Mouse (Mus musculus) liver, postnatal 0 days (tissue): ENCODE results near the gene Psip1. TPM values are rescaled to one million over a fixed set of nuclear protein-coding genes. Genes with fewer than 3 reads are reported as not detected.
"Not testable (repeated sequence)": the region's sequence is repeated elsewhere in the genome, so short reads cannot be mapped to it uniquely, and the experiment has no call there.

Experiments used
- ATAC-seq: fragments of 200-750 bp; cut with Nextera tagmentation; 2 replicates; pipeline ENCODE4 v1.8.0; 2017; ENCODE audit warnings: mild to moderate bottlenecking, moderate library complexity
- DNase-seq: peaks from one replicate; pipeline ENCODE4 v3.0.0-alpha.2; 2016
- H3K27ac ChIP-seq: fragments of 300-500 bp; sonication (generic); 2 replicates; pipeline ENCODE4 v1.5.1; 2014; ENCODE audit warnings: antibody characterized with exemption, moderate library complexity, mild to moderate bottlenecking, low read depth
- H3K27me3 ChIP-seq: fragments of 300-500 bp; sonication (generic); 2 replicates; pipeline ENCODE4 v1.6.1; 2014; ENCODE audit warnings: low read length, control low read depth, mixed read lengths; ENCODE audit not compliant: insufficient read depth
- H3K36me3 ChIP-seq: fragments of 300-500 bp; sonication (generic); replicated peaks from 2 replicates; pipeline ENCODE4 v1.6.1; 2014; ENCODE audit warnings: mild to moderate bottlenecking, control low read depth, low read length, moderate library complexity, mixed read lengths; ENCODE audit not compliant: insufficient read depth
- H3K4me1 ChIP-seq: fragments of 300-500 bp; sonication (generic); 2 replicates; pipeline ENCODE4 v1.6.1; 2014; ENCODE audit warnings: antibody characterized with exemption, mild to moderate bottlenecking, control low read depth; ENCODE audit not compliant: insufficient read depth
- H3K4me2 ChIP-seq: fragments of 300-500 bp; sonication (generic); 2 replicates; pipeline ENCODE4 v1.6.1; 2014; ENCODE audit warnings: low read depth, mild to moderate bottlenecking, low read length, moderate library complexity, mixed read lengths
- H3K4me3 ChIP-seq: fragments of 300-500 bp; sonication (generic); 2 replicates; pipeline ENCODE4 v1.5.1; 2014; ENCODE audit warnings: low read depth, low read length
- H3K9ac ChIP-seq: fragments of 300-500 bp; sonication (generic); replicated peaks from 2 replicates; pipeline ENCODE4 v1.6.1; 2014; ENCODE audit warnings: mild to moderate bottlenecking, moderate library complexity
- H3K9me3 ChIP-seq: fragments of 300-500 bp; sonication (generic); 2 replicates; pipeline ENCODE4 v1.6.1; 2016; ENCODE audit warnings: mild to moderate bottlenecking, control low read depth, low read length, mixed read lengths
- CTCF ChIP-seq: sonication (generic); IDR thresholded peaks from 2 replicates; pipeline ENCODE4 v1.5.1; 2016; ENCODE audit warnings: antibody characterized with exemption, low read depth
- EP300 ChIP-seq: IDR thresholded peaks from 2 replicates; pipeline ENCODE4 v1.6.1; 2016; ENCODE audit warnings: antibody characterized with exemption, low read depth, mild to moderate bottlenecking
- WGBS: fragments of 180-500 bp; shearing (Covaris S2); extraction: QIAGEN DNeasy Blood & Tissue Kit; methylation state at CpG from one replicate; pipeline ENCODE4 v1.1.7; 2014; ENCODE audit not compliant: insufficient replicate concordance; 5-methylcytosine and 5-hydroxymethylcytosine counted together
- polyA plus RNA-seq: library from polyadenylated mRNA; unstranded; fragments of >200 nt; fragmentation: Nextera tagmentation; extraction: Ambion mirVana; gene quantifications from 2 replicates; pipeline ENCODE4 v1.2.1, GENCODE M21; 2015

The Psip1 gene
- polyA plus RNA-seq, 1 experiment from 2014 or later: 30.1 TPM

DNA sequence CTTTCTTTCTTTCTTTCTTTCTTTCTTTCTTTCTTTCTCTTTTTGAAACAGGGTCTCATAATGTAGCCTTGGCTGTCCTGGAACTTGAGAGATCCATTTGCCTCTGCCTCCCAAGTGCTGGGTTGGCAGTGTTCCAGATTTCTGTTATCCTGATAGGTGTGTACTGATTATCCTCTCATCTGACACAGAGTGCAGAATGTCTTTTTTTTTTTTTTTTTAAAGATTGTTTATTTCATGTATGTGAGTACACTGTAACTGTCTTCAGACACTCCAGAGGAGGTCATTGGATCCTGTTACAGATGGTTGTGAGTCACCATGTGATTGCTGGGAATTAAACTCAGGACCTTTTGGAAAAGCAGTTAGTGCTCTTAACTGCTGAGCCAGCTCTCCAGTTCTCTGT is 33.5 kb upstream of the Psip1 start:
- H3K36me3 ChIP-seq: no peaks in the 10 kb centered on the region
- TF ChIP-seq EP300 (no peak), CTCF (no peak)
- H3K4me3 ChIP-seq: no peak overlapping the region
- H3K9ac ChIP-seq: no peak overlapping the region
- no peak overlapping the region for H3K27ac ChIP-seq
- H3K4me1 ChIP-seq: peaks cover 4% of the 10 kb centered on the region; the same call in 1 of the 2 replicates
- DNase-seq: no peak
- no peak for ATAC-seq
- no peaks in the 10 kb centered on the region for H3K27me3 ChIP-seq
- H3K9me3 ChIP-seq: no peaks in the 10 kb centered on the region
- no peak overlapping the region for H3K4me2 ChIP-seq

DNA sequence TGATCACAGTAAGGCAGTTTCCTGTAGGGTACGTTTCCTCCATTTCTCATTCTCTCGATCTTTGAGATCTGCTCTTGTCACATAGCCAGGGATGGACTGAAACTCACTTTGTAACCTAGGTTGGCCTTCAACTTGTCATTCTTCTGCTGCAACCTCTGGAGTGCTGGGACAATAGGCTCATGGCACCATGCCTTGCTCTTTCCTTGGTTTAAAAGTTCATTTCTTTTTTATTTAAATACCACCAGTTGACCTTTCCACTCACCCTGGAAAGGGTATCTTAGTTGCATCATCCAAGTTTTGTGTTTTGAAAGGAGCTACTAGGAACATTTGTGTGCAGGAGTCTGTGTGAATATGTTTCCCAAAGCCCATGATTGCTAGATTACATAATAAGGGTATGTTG is 32.9 kb upstream of the Psip1 start:
- DNase-seq: no peak
- Histone ChIP-seq H3K4me2 (no peak overlapping the region), H3K4me3 (no peak overlapping the region), H3K9ac (no peak overlapping the region), H3K36me3 (no peaks in the 10 kb centered on the region), H3K9me3 (no peaks in the 10 kb centered on the region), H3K27ac (no peak overlapping the region), H3K4me1 (no peaks in the 10 kb centered on the region; the same call in 1 of the 2 replicates), H3K27me3 (no peaks in the 10 kb centered on the region)
- no peak for TF ChIP-seq CTCF
- TF ChIP-seq EP300: no peak
- ATAC-seq: no peak
- 63% methylated on average over 2 of the region's 2 CpGs for WGBS

DNA sequence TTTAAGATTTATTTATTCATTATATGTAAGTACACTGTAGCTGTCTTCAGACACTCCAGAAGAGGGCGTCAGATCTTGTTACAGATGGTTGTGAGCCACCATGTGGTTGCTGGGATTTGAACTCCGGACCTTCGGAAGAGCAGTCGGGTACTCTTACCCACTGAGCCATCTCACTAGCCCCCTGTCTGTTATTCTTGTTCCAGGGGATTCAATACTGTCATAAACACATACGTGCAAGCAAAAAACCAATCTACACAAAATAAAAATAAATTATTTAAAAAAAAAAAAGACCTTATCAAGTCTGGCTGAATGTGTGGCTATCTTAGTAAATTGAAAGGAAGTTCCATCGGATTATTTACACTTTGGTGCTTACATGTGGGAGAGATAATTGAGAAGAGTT is 29.9 kb upstream of the Psip1 start:
- H3K4me3 ChIP-seq, H3K27ac ChIP-seq, H3K4me1 ChIP-seq, H3K9ac ChIP-seq, H3K4me2 ChIP-seq, H3K27me3 ChIP-seq, H3K36me3 ChIP-seq, DNase-seq, ATAC-seq, H3K9me3 ChIP-seq: not testable (repeated sequence)
- 87% methylated on average over 5 of the region's 6 CpGs for WGBS

DNA sequence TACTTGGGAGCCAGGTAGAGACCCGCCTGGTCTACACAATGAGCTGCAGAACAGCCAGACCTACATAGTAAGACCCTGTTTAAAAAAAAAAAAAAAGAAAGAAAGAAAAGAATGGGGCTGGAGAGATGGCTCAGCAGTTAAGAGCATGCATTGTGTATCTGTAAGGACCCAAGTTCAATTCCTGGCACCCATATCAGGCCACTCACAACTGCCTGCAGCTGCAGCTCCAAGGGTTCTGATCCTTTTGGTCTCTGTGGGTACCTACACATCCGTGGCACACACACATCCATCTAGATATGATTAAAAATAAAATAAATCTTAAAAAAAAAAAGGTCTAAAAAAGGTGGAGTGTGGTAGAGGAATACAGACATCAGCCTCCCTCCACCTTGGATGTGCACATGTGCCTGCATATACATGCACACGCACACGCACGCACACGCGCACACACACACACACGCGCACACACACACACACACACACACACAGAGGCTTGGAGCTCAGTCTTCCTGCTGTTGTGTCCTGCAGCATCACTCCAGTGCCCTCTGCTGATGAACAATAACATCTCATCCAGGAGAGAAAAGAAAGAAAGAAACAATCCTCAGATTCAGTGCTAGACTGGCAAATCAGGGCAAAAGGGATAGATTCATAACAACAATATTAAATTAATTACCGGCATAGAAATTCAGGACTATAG is 28.9 kb upstream of the Psip1 start:
- DNase-seq (no peak), ATAC-seq (no peak)
- Histone ChIP-seq H3K9me3 (no peaks in the 10 kb centered on the region), H3K27ac (no peak overlapping the region), H3K36me3 (no peaks in the 10 kb centered on the region), H3K4me2 (no peak overlapping the region), H3K4me1 (no peaks in the 10 kb centered on the region), H3K9ac (no peak overlapping the region), H3K4me3 (no peak overlapping the region), H3K27me3 (no peaks in the 10 kb centered on the region)
- WGBS: 86% methylated on average over 10 of the region's 10 CpGs
- TF ChIP-seq EP300 (no peak), CTCF (peak; percentile 50)

- Histone ChIP-seq H3K4me2 (no peak overlapping the region), H3K4me3 (no peak overlapping the region), H3K36me3 (no peaks in the 10 kb centered on the region), H3K27me3 (no peaks in the 10 kb centered on the region), H3K4me1 (no peaks in the 10 kb centered on the region), H3K9me3 (no peaks in the 10 kb centered on the region), H3K27ac (no peak overlapping the region), H3K9ac (no peak overlapping the region)
- 64% methylated on average over 1 of the region's 1 CpGs for WGBS
- no peak for DNase-seq
- TF ChIP-seq EP300: no peak
- no peak for TF ChIP-seq CTCF
- no peak for ATAC-seq
Observed at GRCm38 (mm10) chr4:83514183-83514582, 27.9 kb upstream of the Psip1 start.

GRCm38 (mm10) chr4:83512644-83513043 is 26.4 kb upstream of the Psip1 start:
- no peak for TF ChIP-seq EP300
- TF ChIP-seq CTCF: no peak
- H3K27ac ChIP-seq: no peak overlapping the region
- H3K9me3 ChIP-seq: no peaks in the 10 kb centered on the region
- no peaks in the 10 kb centered on the region for H3K36me3 ChIP-seq
- no peak for DNase-seq
- ATAC-seq: no peak
- WGBS: 57% methylated on average over 2 of the region's 2 CpGs
- no peaks in the 10 kb centered on the region for H3K27me3 ChIP-seq
- no peak overlapping the region for H3K4me2 ChIP-seq
- H3K4me3 ChIP-seq: no peak overlapping the region
- H3K9ac ChIP-seq: no peak overlapping the region
- no peaks in the 10 kb centered on the region for H3K4me1 ChIP-seq

DNA sequence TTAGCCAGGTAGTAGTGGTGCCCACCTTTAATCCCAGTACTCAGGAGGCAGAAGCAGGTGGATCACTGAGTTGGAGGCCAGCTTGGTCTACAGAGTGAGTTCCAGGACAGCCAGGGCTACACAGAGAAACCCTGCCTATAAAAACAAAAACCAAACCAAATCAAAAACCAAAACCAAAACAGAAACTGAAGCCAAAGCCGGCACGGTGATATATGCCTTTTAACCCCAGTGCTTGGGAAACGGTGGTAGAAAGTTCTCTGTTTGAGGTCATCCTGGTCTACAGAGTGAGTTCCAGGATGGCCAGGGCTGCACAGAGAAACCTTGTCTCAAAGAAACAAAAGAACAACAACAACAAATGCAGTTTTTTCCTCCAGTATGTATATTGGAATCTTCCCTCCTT is 26.0 kb upstream of the Psip1 start:
- no peaks in the 10 kb centered on the region for H3K9me3 ChIP-seq
- no peak overlapping the region for H3K9ac ChIP-seq
- no peak for DNase-seq
- 68% methylated on average over 3 of the region's 3 CpGs for WGBS
- H3K4me2 ChIP-seq: no peak overlapping the region
- H3K36me3 ChIP-seq: no peaks in the 10 kb centered on the region
- no peak for TF ChIP-seq CTCF
- TF ChIP-seq EP300: no peak
- no peaks in the 10 kb centered on the region for H3K4me1 ChIP-seq
- no peak overlapping the region for H3K4me3 ChIP-seq
- no peaks in the 10 kb centered on the region for H3K27me3 ChIP-seq
- no peak overlapping the region for H3K27ac ChIP-seq
- no peak for ATAC-seq
